Mouse (Mus musculus) embryonic facial prominence, embryonic 13.5 days (tissue): ENCODE results near the gene Fbln5. TPM values are rescaled to one million over a fixed set of nuclear protein-coding genes. Genes with fewer than 3 reads are reported as not detected.

ENCODE experiments used
- ATAC-seq: fragments of 200-750 bp; cut with Nextera tagmentation; 2 replicates; pipeline ENCODE4 v1.8.0; 2017; ENCODE audit warnings: low read depth; ENCODE audit not compliant: insufficient number of reproducible peaks, insufficient read depth, low FRiP score, low TSS enrichment
- H3K27ac ChIP-seq: fragments of 300-500 bp; sonication (generic); 2 replicates; pipeline ENCODE4 v1.5.1; 2015; ENCODE audit warnings: moderate library complexity, mild to moderate bottlenecking, inconsistent platforms
- H3K27me3 ChIP-seq: fragments of 300-500 bp; sonication (generic); 2 replicates; pipeline ENCODE4 v1.6.1; 2015; ENCODE audit warnings: mild to moderate bottlenecking, inconsistent platforms
- H3K36me3 ChIP-seq: fragments of 300-500 bp; sonication (generic); 2 replicates; pipeline ENCODE4 v1.6.1; 2015; ENCODE audit warnings: mild to moderate bottlenecking, inconsistent platforms
- H3K4me1 ChIP-seq: fragments of 300-500 bp; sonication (generic); 2 replicates; pipeline ENCODE4 v1.6.1; 2015; ENCODE audit warnings: inconsistent platforms
- H3K4me2 ChIP-seq: fragments of 300-500 bp; sonication (generic); 2 replicates; pipeline ENCODE4 v1.6.1; 2015; ENCODE audit warnings: moderate library complexity, mild to moderate bottlenecking, inconsistent platforms
- H3K4me3 ChIP-seq: fragments of 300-500 bp; sonication (generic); 2 replicates; pipeline ENCODE4 v1.5.1; 2015; ENCODE audit warnings: mild to moderate bottlenecking, inconsistent platforms
- H3K9ac ChIP-seq: fragments of 300-500 bp; sonication (generic); 2 replicates; pipeline ENCODE4 v1.6.1; 2015; ENCODE audit warnings: mild to moderate bottlenecking, inconsistent platforms
- H3K9me3 ChIP-seq: fragments of 300-500 bp; sonication (generic); 2 replicates; pipeline ENCODE4 v1.6.1; 2016; ENCODE audit warnings: inconsistent platforms
- WGBS: fragments of 180-500 bp; shearing (Covaris S2); methylation state at CpG from one replicate; pipeline ENCODE4 v1.1.7; 2015; ENCODE audit warnings: mixed read lengths; 5-methylcytosine and 5-hydroxymethylcytosine counted together
- polyA plus RNA-seq: library from polyadenylated mRNA; unstranded; fragments of >200 nt; fragmentation: Nextera tagmentation; extraction: Ambion mirVana; gene quantifications from 2 replicates; pipeline ENCODE4 v1.2.1, GENCODE M21; 2015

Fbln5 gene
- polyA plus RNA-seq, 1 experiment from 2014 or later: 91.8 TPM

DNA sequence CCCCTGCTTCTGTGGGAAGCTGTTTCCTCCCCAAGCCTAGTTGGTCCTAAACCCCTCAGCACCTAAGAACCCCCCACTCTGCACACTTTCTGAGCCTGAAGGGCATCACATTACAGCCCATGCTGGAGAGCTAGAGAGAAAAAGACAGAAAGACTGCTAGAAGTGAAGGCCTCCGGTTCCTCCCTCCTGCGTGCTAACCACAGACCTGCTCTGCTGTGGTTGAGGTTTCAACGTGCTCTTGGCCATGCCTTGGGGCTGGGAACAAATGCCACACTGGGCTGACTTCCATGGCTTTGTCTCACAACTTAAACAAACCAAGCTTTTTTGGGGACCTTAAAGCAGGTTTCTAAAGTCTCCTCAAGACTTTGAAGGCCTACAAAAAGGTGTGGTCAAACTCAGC is 16.4 kb downstream of the Fbln5 start:
- Histone ChIP-seq H3K27ac (no peak overlapping the region), H3K9ac (no peak overlapping the region), H3K4me2 (no peak overlapping the region), H3K36me3 (peaks cover 29% of the 10 kb centered on the region), H3K9me3 (no peaks in the 10 kb centered on the region), H3K4me1 (0 out of 2 replicates have a peak, but pooled peaks cover 7% of the 10 kb centered on the region), H3K4me3 (no peak overlapping the region), H3K27me3 (no peaks in the 10 kb centered on the region)
- 76% methylated on average over 3 of the region's 3 CpGs for WGBS
- ATAC-seq: no peak

DNA sequence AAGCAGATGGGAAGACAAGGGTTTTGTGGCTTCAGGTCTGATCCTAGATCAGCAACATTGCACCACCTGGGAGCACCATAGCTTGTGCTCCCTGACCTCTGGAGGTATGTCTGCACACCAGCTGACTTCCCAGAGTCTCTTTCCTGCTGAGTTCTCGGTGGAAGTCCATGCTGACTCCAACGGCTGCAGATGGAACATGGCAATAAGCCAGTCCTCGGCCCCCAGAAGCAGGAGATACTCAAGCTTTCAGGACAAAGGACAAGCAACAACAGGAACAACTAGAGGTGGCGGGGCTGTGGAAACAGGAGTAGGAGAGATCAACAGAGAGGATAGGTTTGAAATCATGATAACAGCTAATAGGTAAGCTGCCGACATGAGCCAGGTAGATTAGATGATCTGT is 17.1 kb downstream of the Fbln5 start:
- Histone ChIP-seq H3K4me2 (no peak overlapping the region), H3K36me3 (peaks cover 25% of the 10 kb centered on the region; the same call in 1 of the 2 replicates), H3K27ac (no peak overlapping the region), H3K4me3 (no peak overlapping the region), H3K9ac (no peak overlapping the region), H3K9me3 (no peaks in the 10 kb centered on the region), H3K4me1 (0 out of 2 replicates have a peak, but pooled peaks cover 4% of the 10 kb centered on the region), H3K27me3 (no peaks in the 10 kb centered on the region)
- WGBS: 72% methylated on average over 5 of the region's 5 CpGs
- no peak for ATAC-seq

DNA sequence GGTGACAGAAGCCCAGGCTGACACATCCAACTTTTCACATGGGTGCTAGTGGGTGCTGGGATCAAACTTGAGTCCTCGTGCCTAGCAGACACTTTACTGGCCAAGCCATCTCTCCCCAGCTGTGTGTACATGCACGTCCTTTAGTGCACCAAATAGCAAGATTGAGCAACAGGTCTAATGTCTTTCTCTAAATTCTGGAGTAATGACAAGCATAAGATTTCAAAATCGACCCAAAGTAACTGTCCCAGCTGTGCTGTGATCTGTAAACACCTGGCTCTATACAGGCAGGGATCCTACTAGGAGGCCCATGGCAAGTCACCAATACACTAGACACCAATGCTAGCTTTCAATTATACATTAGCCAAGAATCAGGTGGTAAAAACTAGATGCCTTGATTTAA is 17.8 kb downstream of the Fbln5 start:
- no peak overlapping the region for H3K9ac ChIP-seq
- no peak overlapping the region for H3K4me3 ChIP-seq
- peaks cover 21% of the 10 kb centered on the region; the same call in 1 of the 2 replicates for H3K36me3 ChIP-seq
- H3K4me1 ChIP-seq: 0 out of 2 replicates have a peak, but pooled peaks cover 4% of the 10 kb centered on the region
- WGBS: 81% methylated on average over 3 of the region's 3 CpGs
- ATAC-seq: no peak
- no peaks in the 10 kb centered on the region for H3K27me3 ChIP-seq
- no peaks in the 10 kb centered on the region for H3K9me3 ChIP-seq
- no peak overlapping the region for H3K4me2 ChIP-seq
- H3K27ac ChIP-seq: no peak overlapping the region

DNA sequence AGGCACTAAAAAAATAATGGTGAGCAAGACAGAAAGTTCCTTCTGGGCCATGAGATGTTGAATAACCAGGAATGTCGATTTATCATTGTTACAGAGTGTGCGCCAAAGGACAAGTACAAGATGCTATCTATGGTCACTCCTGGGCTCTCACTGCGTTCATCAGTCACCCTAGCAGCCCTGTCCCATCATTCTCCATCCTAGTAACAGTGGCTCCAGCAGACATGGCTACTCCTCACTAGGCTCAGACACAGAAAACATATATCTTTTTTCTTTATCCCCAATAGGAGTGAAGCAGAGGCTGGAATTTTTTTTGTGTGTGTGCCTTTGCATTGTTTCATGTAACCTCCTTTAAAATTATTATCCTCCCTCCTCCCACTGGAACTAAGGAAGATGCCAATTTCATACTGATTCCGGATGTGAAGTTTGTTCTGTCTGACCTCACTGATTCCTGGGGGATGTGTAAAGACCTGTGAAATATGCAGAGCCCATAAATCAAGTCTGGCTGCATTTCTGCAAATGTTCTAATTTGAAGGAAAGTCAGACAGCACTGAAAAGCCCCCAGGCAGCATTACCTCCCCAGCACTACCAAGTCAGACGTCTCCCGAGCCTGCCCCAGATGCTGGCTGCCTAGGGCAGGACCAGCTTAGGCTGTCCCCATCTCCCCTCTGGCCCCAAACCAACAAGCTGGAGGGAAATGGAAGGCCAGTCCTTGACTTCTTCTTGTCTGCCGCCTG is 20.5 kb downstream of the Fbln5 start:
- Histone ChIP-seq H3K27me3 (no peaks in the 10 kb centered on the region), H3K27ac (no peak overlapping the region), H3K4me3 (no peak overlapping the region), H3K36me3 (peaks cover 26% of the 10 kb centered on the region; the same call in 1 of the 2 replicates), H3K9me3 (no peaks in the 10 kb centered on the region), H3K4me1 (0 out of 2 replicates have a peak, but pooled peaks cover 4% of the 10 kb centered on the region), H3K9ac (no peak overlapping the region), H3K4me2 (no peak overlapping the region)
- ATAC-seq: no peak
- WGBS: 59% methylated on average over 7 of the region's 7 CpGs

DNA sequence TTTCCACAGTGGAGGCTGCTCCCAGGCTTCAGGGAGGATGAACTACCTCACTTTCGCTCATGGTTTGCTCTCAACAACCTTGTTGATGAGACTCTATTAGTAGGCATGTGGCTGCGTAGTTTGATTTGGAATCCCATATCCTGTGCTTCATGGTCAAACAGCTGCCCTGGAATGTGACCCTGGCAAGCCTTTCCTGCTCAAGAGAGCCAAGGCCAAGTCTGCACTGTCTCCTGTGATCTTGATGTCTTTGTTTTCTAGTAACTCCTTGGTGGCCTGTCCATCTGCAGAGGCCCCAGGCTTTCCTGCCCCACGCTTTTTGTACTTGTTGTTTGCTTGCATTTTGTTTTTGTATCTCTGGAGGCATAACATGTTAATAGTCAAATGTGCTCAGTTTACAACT is 24.4 kb downstream of the Fbln5 start:
- WGBS: 87% methylated on average over 3 of the region's 3 CpGs
- no peaks in the 10 kb centered on the region for H3K9me3 ChIP-seq
- H3K27me3 ChIP-seq: no peaks in the 10 kb centered on the region
- H3K36me3 ChIP-seq: peaks cover 10% of the 10 kb centered on the region; the same call in 1 of the 2 replicates
- ATAC-seq: no peak
- no peak overlapping the region for H3K9ac ChIP-seq
- H3K4me1 ChIP-seq: 0 out of 2 replicates have a peak, but pooled peaks cover 4% of the 10 kb centered on the region
- no peak overlapping the region for H3K27ac ChIP-seq
- H3K4me2 ChIP-seq: no peak overlapping the region
- H3K4me3 ChIP-seq: no peak overlapping the region

DNA sequence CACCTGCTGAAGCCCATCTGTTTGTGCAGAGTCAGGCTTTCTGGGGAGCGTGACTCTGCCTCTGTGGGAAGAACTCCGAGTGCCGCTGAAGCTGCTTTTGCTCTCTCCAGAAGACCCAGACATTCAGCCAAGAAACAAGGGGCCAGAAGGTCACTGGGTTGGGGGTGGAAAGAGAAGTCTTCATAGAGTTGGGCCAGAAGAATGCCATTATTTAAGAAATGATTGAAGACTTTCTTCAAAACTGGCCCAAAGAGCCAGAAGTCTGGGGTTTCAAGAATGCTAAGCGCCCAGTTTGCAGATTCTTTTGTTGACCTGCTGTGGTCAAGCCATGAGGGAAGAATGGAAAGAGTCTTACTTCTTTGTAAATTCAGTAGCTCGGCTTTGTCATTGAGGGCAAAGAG is 25.6 kb downstream of the Fbln5 start:
- 88% methylated on average over 5 of the region's 5 CpGs for WGBS

DNA sequence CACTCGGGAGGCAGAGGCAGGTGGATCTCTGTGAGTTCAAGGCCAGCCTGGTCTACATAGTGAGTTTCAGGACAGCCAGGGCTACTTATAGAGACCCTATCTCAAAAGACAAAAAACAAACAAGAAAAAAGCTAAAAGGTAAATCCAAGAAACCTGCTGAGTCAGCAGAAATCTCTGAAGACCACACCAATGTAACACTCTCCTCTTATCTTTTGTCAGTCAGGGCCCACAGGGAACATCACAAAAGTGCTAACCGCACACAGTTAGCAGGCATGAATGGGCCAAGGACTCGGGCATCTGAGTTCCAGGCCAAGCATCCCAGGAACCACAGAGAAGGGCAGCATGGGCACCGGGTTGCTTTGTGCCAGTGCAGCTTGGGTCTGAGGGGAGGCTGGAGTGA is 26.2 kb downstream of the Fbln5 start:
- Histone ChIP-seq H3K9ac (no peak overlapping the region), H3K4me3 (no peak overlapping the region), H3K4me2 (no peak overlapping the region), H3K36me3 (peaks cover 10% of the 10 kb centered on the region; the same call in 1 of the 2 replicates), H3K9me3 (no peaks in the 10 kb centered on the region), H3K27me3 (no peaks in the 10 kb centered on the region), H3K4me1 (no peaks in the 10 kb centered on the region), H3K27ac (no peak overlapping the region)
- ATAC-seq: no peak
- 89% methylated on average over 4 of the region's 4 CpGs for WGBS

More for the DNA sequence above, 25.6 kb downstream of the Fbln5 start:
- Histone ChIP-seq H3K27ac (no peak overlapping the region), H3K27me3 (no peaks in the 10 kb centered on the region), H3K9ac (no peak overlapping the region), H3K4me2 (no peak overlapping the region), H3K4me1 (no peaks in the 10 kb centered on the region), H3K36me3 (peaks cover 10% of the 10 kb centered on the region; the same call in 1 of the 2 replicates), H3K4me3 (no peak overlapping the region), H3K9me3 (no peaks in the 10 kb centered on the region)
- no peak for ATAC-seq

DNA sequence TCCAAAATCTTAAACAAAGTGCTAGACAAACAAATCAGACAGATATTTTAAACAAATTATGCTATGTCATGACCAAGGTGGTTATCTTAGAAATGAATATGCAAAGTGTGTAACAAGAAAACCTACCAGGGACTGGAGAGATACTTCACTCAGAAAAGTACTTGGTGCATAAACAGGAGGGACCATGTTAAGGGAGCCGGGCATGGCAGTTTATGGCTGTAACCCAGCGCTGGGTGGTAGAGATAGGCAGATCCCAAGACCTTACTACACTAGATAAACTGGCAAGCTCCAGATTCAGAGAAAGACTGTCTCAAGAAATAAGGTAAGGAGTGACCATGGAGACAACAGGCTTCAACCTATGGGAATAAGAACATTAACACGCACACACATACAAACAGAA is 29.1 kb downstream of the Fbln5 start:
- no peak overlapping the region for H3K4me3 ChIP-seq
- H3K27me3 ChIP-seq: no peaks in the 10 kb centered on the region
- ATAC-seq: no peak
- H3K27ac ChIP-seq: peak overlapping the region; percentile 68
- H3K9me3 ChIP-seq: no peaks in the 10 kb centered on the region
- no peak overlapping the region for H3K9ac ChIP-seq
- no peak overlapping the region for H3K4me2 ChIP-seq
- 86% methylated on average over 3 of the region's 3 CpGs for WGBS
- H3K4me1 ChIP-seq: no peaks in the 10 kb centered on the region
- H3K36me3 ChIP-seq: peaks cover 19% of the 10 kb centered on the region

DNA sequence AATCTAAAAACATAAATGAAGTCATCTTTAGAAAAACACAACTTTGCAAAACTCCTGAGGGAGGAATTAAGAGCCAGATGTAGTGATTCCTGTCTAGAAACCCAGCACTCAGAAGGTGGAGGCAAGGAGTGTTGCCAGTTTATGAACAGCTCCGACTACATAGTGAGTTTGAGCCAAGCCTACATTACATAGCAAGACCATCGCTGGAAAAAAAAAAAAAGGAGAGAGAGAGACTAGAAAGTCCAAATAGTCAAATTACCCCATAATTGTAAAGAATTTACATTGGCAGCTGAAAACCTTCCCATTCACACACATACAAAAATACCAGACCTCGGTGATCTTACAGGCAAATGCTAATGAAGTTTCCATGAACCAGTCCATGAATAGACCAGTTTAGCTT is 29.6 kb downstream of the Fbln5 start:
- Histone ChIP-seq H3K9ac (no peak overlapping the region), H3K27me3 (no peaks in the 10 kb centered on the region), H3K9me3 (no peaks in the 10 kb centered on the region), H3K4me2 (no peak overlapping the region), H3K27ac (no peak overlapping the region), H3K4me1 (no peaks in the 10 kb centered on the region), H3K4me3 (no peak overlapping the region), H3K36me3 (peaks cover 20% of the 10 kb centered on the region)
- 60% methylated on average over 3 of the region's 3 CpGs for WGBS
- no peak for ATAC-seq

DNA sequence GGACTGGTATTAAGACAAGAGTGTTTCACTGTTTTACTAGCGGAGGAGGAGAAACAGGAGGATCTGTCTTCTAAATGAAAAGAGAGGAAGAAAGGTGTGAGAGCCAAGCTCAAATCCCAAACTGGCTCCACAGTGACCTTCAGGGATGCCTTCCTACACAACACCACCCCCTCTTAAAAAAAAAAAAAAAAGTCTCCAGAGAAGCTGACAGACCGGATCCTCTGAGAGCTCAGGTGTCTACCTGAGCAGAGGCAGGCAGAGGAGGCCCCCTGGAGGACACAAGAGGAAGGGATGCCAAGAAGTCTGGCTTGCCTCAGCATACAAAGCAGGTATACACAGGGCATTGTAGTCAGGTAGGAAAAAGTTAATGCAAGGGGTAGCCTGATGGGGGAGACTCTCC is 36.1 kb downstream of the Fbln5 start:
- Histone ChIP-seq H3K9me3 (no peaks in the 10 kb centered on the region), H3K9ac (no peak overlapping the region), H3K4me2 (no peak overlapping the region), H3K27ac (no peak overlapping the region), H3K36me3 (peaks cover 15% of the 10 kb centered on the region), H3K4me3 (no peak overlapping the region), H3K27me3 (no peaks in the 10 kb centered on the region), H3K4me1 (no peaks in the 10 kb centered on the region)
- ATAC-seq: no peak
- WGBS: 47% methylated on average over 2 of the region's 2 CpGs

DNA sequence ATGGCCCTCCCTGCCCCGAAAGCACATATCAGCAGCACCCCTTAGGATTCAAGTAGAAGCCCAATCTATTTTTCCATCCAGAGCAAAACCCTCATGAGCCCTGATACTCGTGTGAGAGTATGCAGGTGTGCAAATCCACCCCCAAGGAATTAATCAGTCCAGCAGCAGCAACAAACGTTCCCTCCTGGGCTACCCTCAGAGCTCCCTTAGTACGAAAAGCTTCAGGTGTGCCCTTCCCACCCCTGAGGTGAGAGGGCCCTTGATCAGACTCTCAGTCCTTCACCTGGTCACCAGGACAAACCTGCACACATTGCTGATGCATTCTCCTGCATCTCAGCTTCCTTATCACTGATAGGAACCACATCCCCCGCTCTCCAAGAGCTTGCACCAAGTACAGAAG is 37.9 kb downstream of the Fbln5 start:
- Histone ChIP-seq H3K4me2 (no peak overlapping the region), H3K4me1 (no peaks in the 10 kb centered on the region), H3K4me3 (no peak overlapping the region), H3K9me3 (no peaks in the 10 kb centered on the region), H3K36me3 (peaks cover 14% of the 10 kb centered on the region), H3K27me3 (no peaks in the 10 kb centered on the region), H3K9ac (no peak overlapping the region), H3K27ac (no peak overlapping the region)
- ATAC-seq: no peak
- 73% methylated on average over 5 of the region's 5 CpGs for WGBS

DNA sequence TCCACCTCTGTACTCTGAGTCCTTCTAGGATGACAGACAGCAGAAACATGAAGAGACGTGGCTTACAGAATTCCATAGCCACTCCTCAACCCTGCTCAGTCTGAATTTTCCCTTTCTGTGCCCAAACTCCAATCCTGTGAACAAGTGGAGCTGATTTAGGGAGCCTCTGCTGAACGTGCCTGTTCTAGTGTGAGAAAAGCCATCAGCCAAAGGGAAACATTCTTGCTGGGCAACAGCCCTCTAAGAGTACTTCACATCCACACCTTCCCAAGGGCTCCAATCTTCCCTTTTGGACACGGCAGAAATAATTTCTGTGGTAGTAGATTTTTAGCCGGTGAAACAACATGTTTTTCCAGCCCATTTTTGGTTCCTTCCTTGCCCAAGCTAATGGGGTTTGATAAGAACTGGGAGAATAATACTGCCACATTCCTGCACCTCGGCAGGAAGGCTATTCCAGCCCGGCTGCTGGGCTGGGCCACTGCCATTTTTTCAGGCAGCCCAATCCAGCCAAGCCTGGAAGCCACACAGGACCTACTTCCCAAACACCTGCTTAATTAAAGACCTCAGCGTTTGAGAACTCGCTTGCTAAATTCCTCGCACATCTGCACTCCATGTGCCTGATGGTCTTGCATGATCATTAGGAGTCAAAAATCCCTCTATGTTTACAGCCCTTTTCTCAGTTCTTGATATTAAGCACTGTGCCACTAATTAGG is 41.1 kb downstream of the Fbln5 start:
- no peak for ATAC-seq
- H3K27ac ChIP-seq: no peak overlapping the region
- no peaks in the 10 kb centered on the region for H3K36me3 ChIP-seq
- H3K9me3 ChIP-seq: no peaks in the 10 kb centered on the region
- no peaks in the 10 kb centered on the region for H3K4me1 ChIP-seq
- WGBS: 56% methylated on average over 9 of the region's 9 CpGs
- H3K4me3 ChIP-seq: no peak overlapping the region
- no peak overlapping the region for H3K4me2 ChIP-seq
- no peaks in the 10 kb centered on the region for H3K27me3 ChIP-seq
- no peak overlapping the region for H3K9ac ChIP-seq
